Mouse (Mus musculus): Measurements from ENCODE around the gene Alox12b.

GRCm38 (mm10) chr11:69150444-69150843 lies 6.3 kb upstream of the Alox12b start:
- peak; percentile 76 for TF ChIP-seq CTCF (IDR thresholded peaks at IDR 0.05; ENCODE audit: low read depth, low read length)
- TF ChIP-seq POLR2A (IDR thresholded peaks at IDR 0.05; ENCODE audit: borderline replicate concordance, low read depth, low read length): no peak
